Mouse (Mus musculus) testis, postnatal 14 days (tissue): ENCODE data around the gene Kpnb1.
"Not testable (repeated sequence)": the region's sequence is repeated elsewhere in the genome, so short reads cannot be mapped to it uniquely, and the experiment has no call there.

Source experiments
- DNase-seq: peaks from one replicate; pipeline ENCODE4 v3.0.0; 2021; ENCODE audit warnings: low spot score

The Kpnb1 gene

DNA sequence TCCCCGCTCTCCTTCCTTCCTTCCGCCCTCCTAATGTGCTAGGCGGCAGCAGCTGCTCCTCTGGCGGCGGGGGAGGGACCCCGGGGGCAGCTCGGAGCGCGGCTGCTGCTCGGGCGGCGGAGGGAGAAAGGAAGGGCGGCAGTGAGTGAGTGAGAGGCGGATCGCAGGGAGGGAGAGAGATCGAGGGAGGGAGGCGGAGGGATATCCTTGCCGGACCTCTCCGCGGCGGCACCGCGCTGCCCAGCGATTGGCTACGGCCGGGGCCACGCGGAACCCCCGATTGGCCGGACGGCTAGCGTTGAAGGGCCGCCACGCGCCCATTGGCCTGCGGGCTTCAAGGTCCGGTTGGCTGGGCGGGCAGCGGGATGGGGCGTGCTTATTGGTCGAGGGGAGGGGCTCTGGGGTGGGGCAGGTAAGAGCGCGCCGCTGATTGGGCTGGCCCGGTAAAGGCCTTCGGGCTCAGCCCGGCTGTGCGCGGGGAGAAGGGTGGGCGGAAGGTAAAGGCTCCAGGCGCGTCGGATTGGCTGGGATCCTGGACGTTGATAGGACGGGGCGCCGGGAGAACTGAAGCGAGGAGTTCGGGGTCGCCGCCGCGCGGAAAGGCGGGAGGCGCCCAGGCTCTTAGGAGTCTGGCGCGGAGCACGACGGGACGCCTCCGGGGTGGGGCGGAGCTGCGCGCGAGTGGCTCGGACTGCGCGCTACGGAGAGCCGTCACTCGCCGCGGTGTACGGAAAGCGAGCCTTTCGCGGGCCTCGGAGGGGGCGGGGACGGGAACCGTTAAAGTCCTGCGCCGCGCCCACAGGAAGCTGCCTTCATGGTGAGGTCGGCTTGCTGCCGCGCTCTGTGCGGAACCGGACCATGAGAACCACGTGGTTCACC lies at the start of gene Kpnb1:
Gene Kpnb1 (minus strand): TSS at position 118 of the 879 bp plus-strand sequence.
- DNase-seq = peak; percentile 100

DNA sequence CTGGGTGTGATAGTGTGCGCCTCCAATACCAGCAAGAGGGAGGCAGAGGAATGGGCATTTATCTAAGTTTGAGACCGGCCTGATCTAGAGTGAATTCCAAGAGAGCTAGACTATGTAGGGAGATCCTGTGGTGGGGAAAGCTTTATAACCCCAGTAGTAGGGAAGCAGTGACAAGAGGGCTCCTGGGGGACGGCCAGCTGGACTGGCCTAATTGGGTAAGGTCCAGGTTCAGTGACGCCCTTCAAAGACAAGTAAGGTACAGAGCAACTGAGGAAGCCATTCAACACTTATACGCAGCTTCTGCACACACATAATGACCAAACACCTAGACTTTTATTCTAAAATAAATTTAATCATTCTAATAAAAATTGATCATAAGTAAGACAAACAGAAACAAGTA lies 44.8 kb upstream of the Kpnb1 start:
- no peak for DNase-seq

DNA sequence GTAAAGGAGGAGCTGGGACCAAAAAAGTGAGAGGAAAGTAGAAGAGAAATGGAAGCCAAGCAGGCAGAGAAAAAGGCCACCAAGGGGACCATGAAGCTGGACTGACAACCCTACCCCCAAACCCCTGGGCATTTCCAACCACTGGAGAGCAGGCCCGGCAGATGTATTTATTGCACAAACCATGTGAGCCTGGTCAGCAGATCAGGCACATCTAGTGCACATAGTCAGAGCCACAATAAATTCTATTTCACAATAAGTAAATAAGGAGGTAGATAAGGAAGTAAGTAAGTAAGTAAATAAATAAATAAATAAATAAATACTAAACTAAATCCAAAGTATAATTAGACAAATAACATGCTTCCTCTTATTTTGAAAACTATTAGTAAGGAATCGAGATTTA lies 41.7 kb upstream of the Kpnb1 start:
- no peak for DNase-seq

DNA sequence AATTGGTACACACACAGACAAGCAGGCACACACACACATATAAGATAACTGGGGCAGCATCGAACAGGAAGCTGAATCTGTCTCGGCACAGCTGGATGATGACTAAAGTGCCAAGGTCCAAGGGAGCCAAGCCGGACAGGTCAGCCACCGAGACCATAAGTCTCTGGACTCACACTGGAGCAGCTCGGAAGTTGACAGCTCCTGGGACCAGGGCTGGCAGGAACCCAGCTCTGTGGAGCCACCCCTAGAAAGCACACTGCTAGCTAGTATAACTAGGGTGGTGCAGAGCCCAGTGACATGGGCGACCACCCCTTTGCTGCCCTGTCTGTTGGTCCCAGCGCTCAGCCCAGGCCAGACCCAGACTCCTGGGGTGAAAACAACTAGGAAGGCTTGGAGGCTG lies 41.3 kb upstream of the Kpnb1 start:
- DNase-seq = no peak

DNA sequence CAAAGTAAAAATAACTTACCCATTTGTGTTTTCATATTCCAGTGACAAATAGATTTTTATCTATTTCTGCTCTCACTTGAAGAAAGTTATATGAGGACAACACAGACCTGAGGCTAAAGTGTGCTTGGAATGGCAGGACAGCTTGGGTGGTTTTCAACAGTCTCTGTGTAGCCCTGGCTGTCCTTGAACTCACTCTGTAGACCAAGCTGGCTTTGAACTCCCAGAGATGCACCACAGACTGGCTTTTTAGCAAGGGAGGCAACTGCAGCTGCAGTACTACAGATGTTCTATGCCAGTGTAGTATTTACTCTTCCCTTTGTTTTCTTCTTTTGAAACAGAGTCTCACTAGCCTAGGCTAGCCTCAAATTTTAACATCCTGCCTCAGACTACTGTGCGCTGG lies 38.5 kb upstream of the Kpnb1 start:
- DNase-seq = no peak

DNA sequence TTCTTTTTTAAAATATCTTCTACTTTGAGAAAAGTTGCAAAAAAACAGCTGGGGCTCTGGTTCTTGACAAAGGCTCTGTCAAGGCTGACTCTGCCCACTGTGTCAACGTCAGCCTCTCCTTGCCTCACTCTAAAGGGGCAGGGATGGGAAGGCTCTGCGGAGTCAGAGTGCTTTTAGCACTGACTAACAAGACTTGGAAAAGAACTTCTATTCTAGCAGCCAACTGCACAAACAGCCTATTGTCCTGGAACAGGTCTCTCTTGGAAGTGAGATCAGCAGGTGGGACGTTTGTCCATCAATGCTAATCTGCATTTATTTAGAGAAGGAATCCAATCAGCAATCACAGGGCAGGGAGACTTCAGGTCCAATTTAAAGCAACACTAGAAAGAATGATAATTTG lies 35.8 kb upstream of the Kpnb1 start:
- no peak for DNase-seq

DNA sequence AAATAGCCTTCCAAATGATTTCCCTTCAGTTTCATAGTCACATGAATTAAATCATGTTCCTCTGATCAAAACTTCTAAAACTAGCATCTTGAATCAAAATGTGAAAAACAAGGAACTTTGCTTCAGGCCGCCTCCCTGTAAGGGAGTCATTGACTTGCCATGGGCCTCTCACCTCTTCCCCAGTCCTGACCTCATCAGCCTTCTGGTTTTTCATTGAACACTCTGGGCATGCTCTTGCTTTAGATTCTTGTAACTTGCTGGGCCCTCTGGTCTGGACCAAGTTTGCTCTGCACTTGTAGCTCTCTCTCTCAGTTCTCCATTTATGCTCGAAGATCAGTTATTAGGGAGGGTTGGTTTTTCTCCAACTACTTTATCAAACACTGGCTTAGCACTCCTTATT lies 33.9 kb upstream of the Kpnb1 start:
- no peak for DNase-seq

DNA sequence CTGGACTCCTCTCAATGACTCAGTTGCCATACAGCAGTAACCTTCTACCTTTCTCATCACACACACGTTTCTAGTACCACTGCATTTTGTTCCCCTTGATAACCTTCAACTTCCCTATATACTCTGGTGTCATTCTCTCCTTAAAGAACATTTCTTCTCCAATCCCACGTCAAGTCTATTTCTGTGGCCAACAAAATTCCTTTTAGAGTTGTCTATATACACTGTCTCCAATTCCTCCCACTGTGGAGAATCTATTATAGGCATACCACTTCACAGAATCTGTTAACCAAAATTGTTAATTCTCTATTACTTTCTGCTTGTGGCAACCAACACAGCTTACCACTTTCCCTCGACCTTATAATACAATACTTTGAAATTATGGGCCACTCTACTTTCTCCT lies 32.5 kb upstream of the Kpnb1 start:
- no peak for DNase-seq

DNA sequence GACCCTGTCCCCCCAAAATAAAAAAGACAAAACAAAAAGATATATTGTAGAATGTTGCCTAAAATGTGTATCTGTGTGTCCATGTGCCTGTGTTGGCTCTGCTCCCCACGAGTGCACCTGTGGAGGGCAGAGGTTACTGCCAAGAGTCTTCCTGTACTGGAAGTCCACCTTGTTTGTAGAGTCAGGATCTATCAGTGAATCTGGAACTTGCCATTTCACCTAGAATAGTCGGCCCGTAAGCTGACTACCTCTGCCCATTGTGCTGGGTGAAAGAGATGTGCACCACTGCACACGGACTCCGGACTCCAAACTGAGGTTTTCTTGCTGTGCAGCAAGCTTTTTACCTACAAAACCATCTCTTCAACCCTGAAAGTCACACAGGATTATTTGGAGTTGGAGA lies 26.7 kb upstream of the Kpnb1 start:
- DNase-seq = no peak

DNA sequence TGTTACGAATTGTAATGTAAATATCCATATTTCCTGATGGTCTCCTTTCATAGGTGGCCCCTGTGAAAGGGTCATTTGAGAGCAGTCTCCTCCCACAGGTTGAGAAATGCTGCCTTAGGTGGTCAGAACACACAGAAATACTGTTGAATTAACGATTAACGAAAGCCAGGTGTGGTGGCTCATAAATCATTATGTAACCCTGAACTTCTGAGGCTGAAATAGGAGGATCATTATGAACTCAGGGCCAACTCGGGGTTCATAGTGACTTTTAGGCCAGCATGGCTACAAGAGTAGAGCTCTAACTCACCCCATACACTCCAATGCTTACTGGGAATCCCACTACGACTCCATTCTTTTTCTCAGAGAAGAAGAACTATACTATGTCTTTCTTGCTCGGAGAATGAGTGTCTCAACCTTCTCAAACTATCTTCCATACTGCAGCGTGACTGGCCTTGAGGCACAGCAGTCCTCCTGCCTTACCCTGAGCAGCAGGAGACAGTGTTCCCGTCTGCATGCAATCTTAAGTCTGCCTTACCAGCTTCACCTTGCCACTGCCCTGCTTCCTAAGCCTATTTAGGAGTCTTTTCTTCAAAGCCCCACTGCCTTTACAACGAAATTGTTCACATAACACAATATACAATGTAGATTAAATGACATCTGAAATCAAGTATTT lies 23.2 kb upstream of the Kpnb1 start:
- no peak for DNase-seq

DNA sequence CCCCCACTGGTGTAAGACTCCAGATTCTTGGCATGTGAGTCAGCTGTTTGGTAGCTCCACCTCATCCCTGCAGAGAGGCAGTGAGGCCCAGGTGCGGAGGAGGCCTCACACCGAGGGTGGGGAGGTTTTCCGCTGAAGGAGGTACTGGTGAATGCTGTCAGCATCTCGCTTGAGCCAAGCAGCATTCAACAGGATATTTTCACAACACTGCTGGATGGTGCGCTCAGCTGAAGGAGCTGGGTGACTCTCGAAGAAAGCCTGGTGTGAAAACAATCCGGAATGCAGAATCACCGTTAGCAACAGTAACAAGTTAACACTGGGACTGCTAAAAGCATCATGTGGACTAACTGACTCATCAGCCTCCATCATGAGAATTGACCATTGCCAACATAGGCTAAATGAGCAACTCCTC lies 19.3 kb upstream of the Kpnb1 start:
- no peak for DNase-seq

DNA sequence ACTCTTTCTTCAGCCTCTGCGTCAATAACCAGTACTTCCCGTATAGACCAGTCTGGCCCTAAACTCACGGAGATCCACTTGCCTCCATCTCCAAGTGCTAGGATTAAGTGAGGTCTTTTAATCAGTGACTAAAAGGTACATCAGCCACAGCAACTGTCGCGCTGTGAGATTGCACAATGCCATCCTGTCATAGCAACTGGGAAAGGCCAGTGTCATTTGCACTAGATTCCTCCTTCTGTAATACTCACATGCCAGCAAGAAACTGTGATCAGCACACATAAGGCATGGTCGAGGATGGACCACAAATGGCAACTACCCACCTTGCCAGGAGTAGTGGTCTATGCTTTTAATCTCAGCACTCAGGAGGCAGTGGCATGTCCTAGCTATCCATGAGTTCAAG lies 11.8 kb upstream of the Kpnb1 start:
- DNase-seq = no peak

DNA sequence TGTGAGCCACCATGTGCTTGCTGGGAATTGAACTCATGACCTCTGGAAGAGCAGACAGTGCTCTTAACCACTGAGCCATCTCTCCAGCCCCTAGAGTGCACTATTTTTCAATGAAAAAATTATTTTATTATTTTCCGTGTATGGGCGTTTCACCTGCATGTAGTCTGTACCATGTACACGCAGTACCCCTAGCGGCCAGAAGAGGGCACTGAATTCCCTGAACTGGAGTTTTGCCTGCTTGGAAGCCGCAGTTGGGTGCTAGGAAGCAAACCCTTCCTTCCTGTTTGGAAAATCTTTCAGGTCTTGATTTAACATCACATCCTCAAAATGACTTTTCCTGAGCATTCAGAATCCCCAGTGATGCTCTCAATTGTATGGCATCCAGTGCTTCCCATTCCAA lies 10.9 kb upstream of the Kpnb1 start:
- DNase-seq = peak; percentile 54

DNA sequence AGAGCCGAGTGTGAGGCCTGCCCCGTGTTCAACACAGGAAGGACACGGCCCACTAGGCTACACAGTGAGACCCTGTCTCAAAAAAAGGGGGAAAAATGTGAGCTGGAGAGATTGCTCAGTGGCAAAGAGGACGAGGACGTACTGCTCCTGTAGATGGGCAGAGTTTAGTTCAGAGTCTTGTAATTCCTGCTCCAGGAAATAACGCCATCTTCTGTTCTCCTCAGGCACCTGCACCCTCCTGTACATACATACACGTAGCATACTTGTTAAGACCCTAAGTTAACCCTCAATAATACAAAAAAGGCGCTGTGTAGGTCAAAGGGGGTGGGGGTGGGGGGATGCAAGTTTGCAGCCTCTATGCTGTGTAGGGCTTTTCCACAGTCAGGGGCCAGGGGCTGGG lies 9.3 kb upstream of the Kpnb1 start:
- DNase-seq = no peak

DNA sequence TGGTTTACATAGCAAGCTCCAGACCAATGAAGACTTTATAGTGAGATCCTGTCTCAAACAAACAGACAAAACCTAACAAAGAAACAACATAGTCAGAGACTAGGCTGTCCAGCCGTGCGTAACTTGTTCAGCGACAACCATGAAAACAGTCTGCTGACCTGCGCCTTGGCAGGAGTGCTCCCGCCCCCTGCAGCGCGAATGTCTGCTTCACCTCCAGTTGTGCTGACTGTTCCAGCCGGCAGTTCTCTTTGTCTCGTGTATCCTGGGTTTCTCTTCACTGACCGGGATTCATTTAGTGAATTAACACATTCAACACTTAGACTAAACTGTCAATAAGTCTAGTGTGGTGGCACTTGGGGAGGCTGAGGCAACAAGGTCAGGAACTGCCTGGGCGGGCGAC lies 8.9 kb upstream of the Kpnb1 start:
- DNase-seq = no peak

DNA sequence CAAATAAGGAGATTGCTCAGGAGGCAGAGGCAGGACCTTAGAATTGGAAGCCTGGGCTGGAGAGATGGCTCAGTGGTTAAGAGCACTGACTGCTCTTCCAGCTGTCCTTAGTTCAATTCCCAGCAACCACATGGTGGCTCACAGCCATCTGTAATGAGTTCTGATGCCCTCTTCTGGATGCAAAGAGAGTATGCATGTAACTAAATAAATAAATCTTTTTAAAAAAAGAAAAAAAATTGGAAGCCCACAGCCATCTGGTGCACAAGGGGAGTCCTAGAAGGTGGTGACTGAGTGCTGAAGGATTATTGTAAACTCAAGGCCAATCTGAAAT lies 4.9 kb upstream of the Kpnb1 start:
- DNase-seq = no peak

DNA sequence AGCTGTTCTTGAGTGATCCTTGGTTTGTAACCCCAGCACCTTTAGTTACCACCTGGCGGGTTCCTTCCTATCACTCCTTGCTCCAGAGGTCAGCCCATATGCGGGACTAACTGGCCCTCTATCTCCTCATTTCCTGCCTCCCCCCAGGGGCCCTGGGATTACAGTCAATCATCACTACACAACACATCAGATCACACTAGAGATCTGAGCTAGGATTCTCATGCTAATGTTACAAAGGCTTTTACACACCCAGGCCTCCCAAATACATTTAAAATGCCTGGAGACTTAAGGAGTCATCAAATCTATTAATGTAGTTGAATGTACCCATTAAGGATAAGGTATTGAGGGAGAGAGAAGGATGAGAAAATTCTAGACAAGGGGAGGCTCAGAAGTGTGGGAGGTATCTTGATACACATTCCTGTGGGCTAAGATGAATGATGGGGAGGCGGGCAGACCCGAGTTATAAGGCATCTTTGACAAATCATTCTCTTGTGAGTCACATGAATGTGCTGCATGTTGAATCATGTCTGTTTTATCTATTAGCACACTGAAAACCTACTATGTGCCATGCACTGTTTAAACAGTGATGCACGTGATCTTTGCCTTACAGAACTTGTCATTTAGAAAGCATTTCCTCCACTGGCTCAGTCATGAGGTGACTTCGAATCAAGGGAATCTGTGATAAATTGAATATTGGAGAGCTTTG lies 4.4 kb upstream of the Kpnb1 start:
- DNase-seq = no peak

DNA sequence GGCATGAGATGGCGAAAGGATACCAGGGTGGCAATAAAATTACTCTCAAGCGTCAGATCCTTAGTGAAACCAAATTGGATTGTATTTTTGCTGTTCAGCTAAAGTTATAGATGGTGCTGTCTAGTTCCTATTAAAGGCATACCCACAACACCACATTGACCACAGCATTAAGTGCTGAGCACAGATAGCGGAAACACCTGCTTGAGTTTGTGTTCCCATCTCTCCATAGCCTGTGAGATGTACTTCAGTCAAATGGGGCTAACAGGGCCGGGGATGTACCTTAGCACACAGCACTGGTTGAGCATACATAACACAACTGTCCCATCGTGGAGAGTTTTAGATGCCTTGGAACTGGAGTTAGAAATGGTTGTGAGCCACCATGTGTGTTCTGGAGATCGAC lies 3.3 kb upstream of the Kpnb1 start:
- DNase-seq = no peak

DNA sequence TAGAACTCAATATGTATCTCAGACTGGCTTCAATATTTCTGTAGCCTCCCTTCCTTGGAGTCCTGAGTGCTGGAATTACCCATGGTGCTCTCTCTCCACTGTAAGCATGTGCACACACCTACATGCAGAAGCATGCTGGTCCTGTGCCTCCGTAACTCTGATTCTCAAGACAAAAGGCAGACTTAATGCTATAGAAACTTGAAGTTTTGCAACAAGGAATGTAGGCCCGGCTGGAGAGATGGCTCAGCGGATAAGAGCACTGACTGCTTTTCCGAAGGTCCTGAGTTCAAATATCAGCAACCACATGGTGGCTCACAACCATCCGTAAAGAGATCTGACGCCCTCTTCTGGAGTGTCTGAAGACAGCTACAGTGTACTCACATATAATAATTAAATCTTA lies 2.0 kb upstream of the Kpnb1 start:
- not testable (repeated sequence) for DNase-seq

DNA sequence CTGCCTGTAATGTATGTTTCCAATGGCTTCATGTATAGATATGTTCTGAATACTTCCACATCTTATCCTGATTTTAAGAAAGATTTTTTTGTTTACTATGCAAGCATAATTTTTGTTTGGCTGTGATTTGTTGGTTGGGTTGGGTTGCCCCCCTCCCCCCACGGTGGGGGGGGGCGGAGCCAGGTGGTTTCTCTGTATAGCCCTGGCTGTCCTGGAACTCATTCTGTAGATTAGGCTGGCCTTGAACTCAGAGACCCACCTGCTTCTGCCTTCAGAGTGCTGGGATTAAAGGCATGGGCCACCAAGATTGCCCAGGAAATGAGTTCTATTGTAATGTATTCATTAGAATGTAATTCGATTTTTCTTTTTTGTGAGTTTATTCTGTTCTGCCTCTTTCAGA lies 1.6 kb upstream of the Kpnb1 start:
- no peak for DNase-seq

DNA sequence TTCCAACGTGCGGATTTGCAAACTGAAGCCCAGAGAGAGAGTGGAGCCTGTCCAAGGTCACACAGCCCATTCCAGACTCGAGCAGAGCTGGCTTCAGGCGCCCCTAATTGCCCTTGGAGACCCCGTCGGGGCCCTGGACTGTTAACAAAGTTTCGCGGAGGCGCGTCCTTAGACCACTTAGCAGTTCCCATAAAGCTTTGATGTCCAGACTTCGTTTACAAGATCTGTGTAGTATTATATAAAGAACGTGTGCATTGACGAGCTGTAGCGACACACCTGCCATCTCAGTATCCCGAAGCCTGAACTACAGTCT lies 918 bp upstream of the Kpnb1 start:
- no peak for DNase-seq

DNA sequence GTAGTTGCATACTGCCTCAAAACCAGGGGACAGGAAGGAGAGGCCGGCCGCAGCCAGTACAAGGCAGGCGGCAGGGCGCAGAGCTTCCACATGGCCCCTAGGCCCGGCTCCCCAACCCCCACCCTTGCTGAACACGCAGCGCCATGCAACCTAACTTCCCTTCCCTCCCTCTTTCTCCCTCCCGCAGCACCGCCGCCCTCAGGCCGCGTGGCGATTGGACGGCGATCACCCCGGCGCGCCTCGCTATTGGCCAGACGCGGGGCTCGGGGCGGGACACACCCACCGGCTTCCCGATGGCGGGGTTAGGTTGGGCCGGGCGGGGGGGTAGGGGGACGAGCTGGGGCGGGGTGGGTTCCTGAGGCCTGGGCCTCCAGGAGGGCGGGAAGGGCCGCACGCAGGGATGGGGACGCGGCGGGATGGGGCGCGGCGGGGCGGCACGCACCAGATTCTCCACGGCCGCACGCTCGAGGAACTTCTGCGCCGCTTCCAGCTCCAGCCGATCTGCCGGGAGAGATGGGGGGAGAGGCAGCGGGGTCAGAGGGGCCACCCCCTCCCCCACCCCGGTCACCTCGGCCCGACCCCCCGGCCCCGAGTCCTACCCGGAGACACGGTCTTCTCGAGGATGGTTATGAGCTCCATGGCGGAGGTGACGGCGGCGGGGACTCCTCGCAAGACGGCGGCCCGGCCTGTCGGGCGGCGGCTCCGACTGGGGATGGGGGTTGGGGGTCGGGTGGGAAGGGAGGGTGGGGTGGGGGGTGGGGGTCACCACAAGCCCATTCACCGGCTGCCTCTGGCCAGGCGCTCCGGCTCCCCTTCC lies 526 bp downstream of the Kpnb1 start:
- DNase-seq = peak; percentile 98
